Mouse (Mus musculus): Measurements from ENCODE around the gene Morn3. TPM values are rescaled to one million over a fixed set of nuclear protein-coding genes. Genes with fewer than 3 reads are reported as not detected.

Morn3 gene
- polyA plus RNA-seq, 2 experiments: not detected

- Histone ChIP-seq H3K27ac (replicated peaks; ENCODE audit: low read depth, low read length) (no peak overlapping the region), H3K9me3 (ENCODE audit: control insufficient read depth, low read length) (no peaks in the 10 kb centered on the region), H3K9ac (ENCODE audit: low read depth, low read length, severe bottlenecking) (no peak overlapping the region), H3K4me2 (replicated peaks; ENCODE audit: low read depth, low read length, severe bottlenecking) (no peak overlapping the region), H3K4me3 (replicated peaks; ENCODE audit: low read length) (no peak overlapping the region), H3K4me1 (ENCODE audit: control insufficient read depth, insufficient read depth, low read length) (peaks cover 6% of the 10 kb centered on the region; the same call in 1 of the 2 replicates), H3K36me3 (ENCODE audit: control insufficient read depth, insufficient read depth, low read length) (no peaks in the 10 kb centered on the region), H3K27me3 (ENCODE audit: control insufficient read depth, insufficient read depth, low read length) (no peaks in the 10 kb centered on the region)
- 75% methylated on average over 9 of the region's 9 CpGs for WGBS
- ATAC-seq (ENCODE audit: low FRiP score, low read depth) (no peak), DNase-seq (ENCODE audit: low spot score) (no peak)
- TF ChIP-seq POLR2A (IDR thresholded peaks at IDR 0.05; ENCODE audit: borderline replicate concordance, extremely low read depth, insufficient read depth, insufficient read length): no peak
Observed at GRCm38 (mm10) chr5:123050918-123051317, 4.1 kb upstream of the Morn3 start.

- H3K4me1 ChIP-seq (ENCODE audit: control insufficient read depth, insufficient read depth, low read length): peaks cover 9% of the 10 kb centered on the region; the same call in 1 of the 2 replicates
- 6% methylated on average over 11 of the region's 12 CpGs for WGBS
- H3K36me3 ChIP-seq (ENCODE audit: control insufficient read depth, insufficient read depth, low read length): no peaks in the 10 kb centered on the region
- no peaks in the 10 kb centered on the region for H3K9me3 ChIP-seq (ENCODE audit: control insufficient read depth, low read length)
- H3K4me2 ChIP-seq (replicated peaks; ENCODE audit: low read depth, low read length, severe bottlenecking): peak overlapping the region; percentile 45
- no peak overlapping the region for H3K27ac ChIP-seq (replicated peaks; ENCODE audit: low read depth, low read length)
- DNase-seq (ENCODE audit: low spot score): peak; percentile 70
- H3K9ac ChIP-seq (ENCODE audit: low read depth, low read length, severe bottlenecking): peak overlapping the region; percentile 52
- H3K27me3 ChIP-seq (ENCODE audit: control insufficient read depth, insufficient read depth, low read length): no peaks in the 10 kb centered on the region
- TF ChIP-seq POLR2A (IDR thresholded peaks at IDR 0.05; ENCODE audit: borderline replicate concordance, extremely low read depth, insufficient read depth, insufficient read length): no peak
- H3K4me3 ChIP-seq (replicated peaks; ENCODE audit: low read length): peak overlapping the region; percentile 16
- ATAC-seq (ENCODE audit: low FRiP score, low read depth): peak; percentile 60; the same call in 1 of the 2 replicates
Observed at GRCm38 (mm10) chr5:123049271-123049670, 2.5 kb upstream of the Morn3 start.

GRCm38 (mm10) chr5:123045561-123046295 is 1.1 kb downstream of the Morn3 start:
- peaks cover 9% of the 10 kb centered on the region; the same call in 1 of the 2 replicates for H3K4me1 ChIP-seq (ENCODE audit: control insufficient read depth, insufficient read depth, low read length)
- H3K4me2 ChIP-seq (replicated peaks; ENCODE audit: low read depth, low read length, severe bottlenecking): no peak overlapping the region
- no peak overlapping the region for H3K9ac ChIP-seq (ENCODE audit: low read depth, low read length, severe bottlenecking)
- WGBS: 31% methylated on average over 9 of the region's 9 CpGs
- TF ChIP-seq POLR2A (IDR thresholded peaks at IDR 0.05; ENCODE audit: borderline replicate concordance, extremely low read depth, insufficient read depth, insufficient read length): no peak
- ATAC-seq (ENCODE audit: low FRiP score, low read depth) (peak; percentile 80), DNase-seq (ENCODE audit: low spot score) (peak; percentile 75)
- no peaks in the 10 kb centered on the region for H3K36me3 ChIP-seq (ENCODE audit: control insufficient read depth, insufficient read depth, low read length)
- no peak overlapping the region for H3K4me3 ChIP-seq (replicated peaks; ENCODE audit: low read length)
- H3K27ac ChIP-seq (replicated peaks; ENCODE audit: low read depth, low read length): no peak overlapping the region
- H3K27me3 ChIP-seq (ENCODE audit: control insufficient read depth, insufficient read depth, low read length): no peaks in the 10 kb centered on the region
- no peaks in the 10 kb centered on the region for H3K9me3 ChIP-seq (ENCODE audit: control insufficient read depth, low read length)

- Histone ChIP-seq H3K4me2 (replicated peaks; ENCODE audit: low read depth, low read length, severe bottlenecking) (no peak overlapping the region), H3K27me3 (ENCODE audit: control insufficient read depth, insufficient read depth, low read length) (no peaks in the 10 kb centered on the region), H3K4me3 (replicated peaks; ENCODE audit: low read length) (no peak overlapping the region), H3K9me3 (ENCODE audit: control insufficient read depth, low read length) (no peaks in the 10 kb centered on the region), H3K27ac (replicated peaks; ENCODE audit: low read depth, low read length) (no peak overlapping the region), H3K4me1 (ENCODE audit: control insufficient read depth, insufficient read depth, low read length) (peaks cover 4% of the 10 kb centered on the region; the same call in 1 of the 2 replicates), H3K36me3 (ENCODE audit: control insufficient read depth, insufficient read depth, low read length) (no peaks in the 10 kb centered on the region), H3K9ac (ENCODE audit: low read depth, low read length, severe bottlenecking) (no peak overlapping the region)
- ATAC-seq (ENCODE audit: low FRiP score, low read depth) (no peak), DNase-seq (ENCODE audit: low spot score) (no peak)
- WGBS: 27% methylated on average over 7 of the region's 7 CpGs
- no peak for TF ChIP-seq POLR2A (IDR thresholded peaks at IDR 0.05; ENCODE audit: borderline replicate concordance, extremely low read depth, insufficient read depth, insufficient read length)
Observed at GRCm38 (mm10) chr5:123043856-123044255, 3.0 kb downstream of the Morn3 start.

GRCm38 (mm10) chr5:123040796-123041195 is 6.0 kb downstream of the Morn3 start:
- WGBS: 67% methylated on average over 7 of the region's 7 CpGs
- H3K36me3 ChIP-seq (ENCODE audit: control insufficient read depth, insufficient read depth, low read length): no peaks in the 10 kb centered on the region
- no peaks in the 10 kb centered on the region for H3K27me3 ChIP-seq (ENCODE audit: control insufficient read depth, insufficient read depth, low read length)
- no peak overlapping the region for H3K4me3 ChIP-seq (replicated peaks; ENCODE audit: low read length)
- DNase-seq (ENCODE audit: low spot score) (no peak), ATAC-seq (ENCODE audit: low FRiP score, low read depth) (no peak)
- no peak for TF ChIP-seq POLR2A (IDR thresholded peaks at IDR 0.05; ENCODE audit: borderline replicate concordance, extremely low read depth, insufficient read depth, insufficient read length)
- H3K27ac ChIP-seq (replicated peaks; ENCODE audit: low read depth, low read length): no peak overlapping the region
- H3K9me3 ChIP-seq (ENCODE audit: control insufficient read depth, low read length): no peaks in the 10 kb centered on the region
- H3K4me1 ChIP-seq (ENCODE audit: control insufficient read depth, insufficient read depth, low read length): peaks cover 6% of the 10 kb centered on the region; the same call in 1 of the 2 replicates
- H3K9ac ChIP-seq (ENCODE audit: low read depth, low read length, severe bottlenecking): no peak overlapping the region
- H3K4me2 ChIP-seq (replicated peaks; ENCODE audit: low read depth, low read length, severe bottlenecking): no peak overlapping the region
